Mouse (Mus musculus): ENCODE data around the gene Lenep.
"Not testable (repeated sequence)": the region's sequence is repeated elsewhere in the genome, so short reads cannot be mapped to it uniquely, and the experiment has no call there.

Lenep gene

GRCm38 (mm10) chr3:89402693-89403092 lies at the start of gene Lenep:
TSS of gene Lenep (minus strand) at chr3:89402793.
- DNase-seq (ENCODE audit: low read depth, low spot score), result no peak

- DNase-seq (ENCODE audit: low read depth, low spot score), result peak; percentile 37
These were observed 49.3 kb upstream of the Lenep start for GRCm38 (mm10) chr3:89451916-89452315.

GRCm38 (mm10) chr3:89449541-89449940 lies 46.9 kb upstream of the Lenep start:
- peak; percentile 97 for DNase-seq (ENCODE audit: low read depth, low spot score)

GRCm38 (mm10) chr3:89448720-89449537 lies 46.3 kb upstream of the Lenep start:
- peak; percentile 53 for DNase-seq (ENCODE audit: low read depth, low spot score)

GRCm38 (mm10) chr3:89440691-89441090 lies 38.1 kb upstream of the Lenep start:
- no peak for DNase-seq (ENCODE audit: low read depth, low spot score)

GRCm38 (mm10) chr3:89437269-89437668 lies 34.7 kb upstream of the Lenep start:
- peak; percentile 49 for DNase-seq (ENCODE audit: low read depth, low spot score)

DNA sequence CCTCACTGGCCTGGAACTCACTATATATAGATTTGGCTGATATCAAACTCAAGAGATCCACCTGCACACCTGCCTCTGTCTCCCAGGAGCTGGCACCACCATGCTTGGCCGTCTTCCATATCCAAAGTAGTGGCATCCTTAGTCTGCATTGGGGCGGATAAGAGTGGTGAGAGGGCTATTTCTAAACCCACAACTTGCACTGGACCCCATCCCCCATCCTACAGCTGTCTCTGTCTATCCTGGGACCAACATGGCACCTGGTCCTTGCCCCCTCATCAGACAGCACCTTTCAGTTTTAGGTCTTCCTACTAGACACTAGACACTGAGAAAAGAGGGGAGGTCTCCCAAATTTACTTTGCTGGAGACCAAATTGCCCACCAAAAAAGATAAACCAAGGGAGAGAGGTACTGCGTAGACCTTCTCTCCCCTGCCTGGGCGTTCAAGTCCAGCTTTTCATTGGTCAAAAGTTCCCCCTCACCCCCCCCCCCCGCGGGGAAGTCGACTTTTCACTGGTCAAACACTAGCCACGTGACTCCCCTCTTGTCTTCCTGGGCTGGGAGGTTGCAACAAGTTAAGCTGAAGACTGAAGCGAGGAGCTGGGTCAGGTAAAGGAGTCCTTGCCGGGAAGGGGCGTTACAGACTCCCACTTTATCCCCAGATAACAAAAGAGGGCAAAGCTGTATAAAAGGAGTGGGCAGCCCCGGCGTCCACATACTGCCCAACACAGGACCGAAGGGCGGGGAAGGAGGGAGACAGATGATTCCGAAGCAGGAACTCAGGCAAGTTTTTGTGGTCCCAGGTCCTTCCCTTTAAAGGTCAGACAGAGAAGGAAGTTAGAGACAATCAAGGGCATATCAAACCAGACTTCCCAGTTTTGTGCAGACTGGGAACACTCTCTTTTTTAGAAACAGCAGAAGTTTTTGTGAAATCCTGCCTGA lies 33.9 kb upstream of the Lenep start, which contains the start of gene Pbxip1:
Gene Pbxip1 (plus strand): TSS at position 531 of the 938 bp plus-strand sequence.
- DNase-seq (ENCODE audit: low read depth, low spot score), result peak; percentile 88

DNA sequence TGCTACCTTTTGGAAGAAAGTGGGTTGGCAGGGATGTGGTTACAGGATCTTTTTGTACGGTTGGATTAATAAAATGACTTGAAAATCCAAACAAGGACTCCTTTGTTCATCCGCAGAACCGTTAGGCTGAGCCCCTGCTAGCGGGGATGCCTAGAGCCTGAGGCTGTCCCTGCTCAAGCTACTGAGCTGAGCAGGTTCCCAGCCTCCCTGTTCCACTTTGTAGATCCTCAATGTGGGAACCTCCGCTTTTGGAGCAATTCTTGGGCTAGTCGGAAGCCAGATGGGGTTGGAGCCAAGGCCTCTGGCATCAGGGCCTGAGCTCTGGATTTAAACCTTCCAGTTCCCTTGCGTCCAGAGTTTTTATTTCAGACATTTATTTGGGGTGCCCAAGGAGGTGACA lies 32.4 kb upstream of the Lenep start:
- DNase-seq (ENCODE audit: low read depth, low spot score), result no peak

GRCm38 (mm10) chr3:89434532-89434931 lies 31.9 kb upstream of the Lenep start:
- DNase-seq (ENCODE audit: low read depth, low spot score), result no peak

GRCm38 (mm10) chr3:89432606-89433005 lies 30.0 kb upstream of the Lenep start:
- no peak for DNase-seq (ENCODE audit: low read depth, low spot score)

DNA sequence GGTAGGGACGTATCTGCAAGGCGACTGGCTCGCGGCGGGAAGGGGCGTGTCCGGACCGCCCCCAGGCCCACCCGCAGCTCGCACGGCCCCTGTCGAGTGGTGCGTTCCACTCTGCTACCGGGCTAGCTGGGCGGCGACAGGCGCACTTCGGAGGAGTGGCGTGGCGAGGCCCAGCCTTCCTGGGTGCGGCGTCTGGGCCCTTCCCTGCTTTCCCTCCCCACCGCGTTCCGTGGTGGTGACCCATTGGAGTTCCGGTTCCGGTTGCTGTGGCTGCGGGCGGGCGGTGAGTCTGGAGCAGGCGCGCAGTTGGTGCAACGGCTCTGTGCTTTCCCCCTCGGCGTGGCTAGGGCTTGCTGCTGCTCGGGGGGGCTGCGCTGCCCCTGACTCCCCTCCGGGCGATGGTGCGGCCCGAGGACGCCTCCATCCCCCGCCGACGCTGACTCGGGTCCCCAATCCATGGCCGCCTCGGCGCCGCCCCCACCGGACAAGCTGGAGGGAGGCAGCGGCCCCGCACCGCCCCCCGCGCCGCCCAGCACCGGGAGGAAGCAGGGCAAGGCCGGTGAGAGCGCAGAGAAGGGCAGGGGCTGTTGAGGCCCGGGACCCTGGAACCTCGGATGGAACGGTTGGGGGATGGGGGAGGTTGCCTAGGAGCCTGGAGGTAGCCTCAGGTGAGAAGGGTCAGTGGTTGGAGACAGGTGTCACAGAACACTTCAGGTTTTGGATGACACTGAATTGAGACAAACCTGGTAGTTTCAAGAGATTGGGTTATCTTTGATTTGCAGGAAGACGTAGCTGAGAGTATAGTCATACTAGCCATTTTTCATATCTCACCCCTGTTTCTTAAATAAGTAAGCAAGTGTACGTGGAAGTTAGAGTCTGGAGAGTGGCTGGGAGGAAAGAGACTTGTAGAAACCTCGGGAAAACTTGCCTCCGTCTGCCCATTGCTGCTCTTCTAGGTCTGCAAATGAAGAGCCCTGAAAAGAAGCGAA lies 27.9 kb upstream of the Lenep start, which contains the start of gene Pygo2:
Gene Pygo2 (plus strand): TSS at position 44 of the 989 bp plus-strand sequence.
- peak; percentile 97 for DNase-seq (ENCODE audit: low read depth, low spot score)

GRCm38 (mm10) chr3:89429021-89429420 lies 26.4 kb upstream of the Lenep start:
- not testable (repeated sequence) for DNase-seq (ENCODE audit: low read depth, low spot score)

GRCm38 (mm10) chr3:89425876-89426275 lies 23.3 kb upstream of the Lenep start:
- DNase-seq (ENCODE audit: low read depth, low spot score), result no peak

GRCm38 (mm10) chr3:89425141-89425525 lies 22.5 kb upstream of the Lenep start:
- peak; percentile 50 for DNase-seq (ENCODE audit: low read depth, low spot score)

- no peak for DNase-seq (ENCODE audit: low read depth, low spot score)
These were observed 22.0 kb upstream of the Lenep start for GRCm38 (mm10) chr3:89424416-89425140.

GRCm38 (mm10) chr3:89422556-89423205 lies 20.1 kb upstream of the Lenep start:
- no peak for DNase-seq (ENCODE audit: low read depth, low spot score)

- no peak for DNase-seq (ENCODE audit: low read depth, low spot score)
These were observed 19.3 kb upstream of the Lenep start for GRCm38 (mm10) chr3:89421810-89422473.

- peak; percentile 86 for DNase-seq (ENCODE audit: low read depth, low spot score)
These were observed 18.6 kb upstream of the Lenep start for GRCm38 (mm10) chr3:89421002-89421774.
